Mouse (Mus musculus): Measurements from ENCODE around the gene Uqcc1. TPM values are rescaled to one million over a fixed set of nuclear protein-coding genes. Genes with fewer than 3 reads are reported as not detected.
"Not testable (repeated sequence)": the region's sequence is repeated elsewhere in the genome, so short reads cannot be mapped to it uniquely, and the experiment has no call there.

The Uqcc1 gene
- total RNA-seq, 2 experiments from 2014 or later, result 106 to 129 TPM

GRCm38 (mm10) chr2:155872486-155872885, 57.6 kb downstream of the Uqcc1 start:
- no peak for DNase-seq
- intact Hi-C loops (cut with DNase I; ENCODE audit: low total_unique reads), result no loop called here

- no peak for DNase-seq
- intact Hi-C loops (cut with DNase I; ENCODE audit: low total_unique reads), result no loop called here
These were observed 60.3 kb downstream of the Uqcc1 start for GRCm38 (mm10) chr2:155869772-155870171.

- intact Hi-C loops (cut with DNase I; ENCODE audit: low total_unique reads), result no loop called here
These were observed 61.8 kb downstream of the Uqcc1 start for GRCm38 (mm10) chr2:155868320-155868719.

GRCm38 (mm10) chr2:155863301-155863867, 66.7 kb downstream of the Uqcc1 start:
- no peak for DNase-seq
- intact Hi-C loops (cut with DNase I; ENCODE audit: low total_unique reads), result no loop called here

More at GRCm38 (mm10) chr2:155868320-155868719, 61.8 kb downstream of the Uqcc1 start:
- DNase-seq, result no peak

GRCm38 (mm10) chr2:155862573-155863300, 67.4 kb downstream of the Uqcc1 start:
- DNase-seq, result no peak
- intact Hi-C loops (cut with DNase I; ENCODE audit: low total_unique reads), result no loop called here

GRCm38 (mm10) chr2:155861581-155861980, 68.5 kb downstream of the Uqcc1 start:
- intact Hi-C loops (cut with DNase I; ENCODE audit: low total_unique reads), result no loop called here
- DNase-seq, result no peak

- intact Hi-C loops (cut with DNase I; ENCODE audit: low total_unique reads), result no loop called here
- DNase-seq, result no peak
These were observed 70.0 kb downstream of the Uqcc1 start for GRCm38 (mm10) chr2:155860102-155860501.

- intact Hi-C loops (cut with DNase I; ENCODE audit: low total_unique reads), result no loop called here
- DNase-seq, result no peak
These were observed 77.6 kb downstream of the Uqcc1 start for GRCm38 (mm10) chr2:155852536-155852935.

GRCm38 (mm10) chr2:155850120-155850519, 80.0 kb downstream of the Uqcc1 start:
- intact Hi-C loops (cut with DNase I; ENCODE audit: low total_unique reads), result no loop called here
- no peak for DNase-seq

- intact Hi-C loops (cut with DNase I; ENCODE audit: low total_unique reads), result loop anchor here (2.0 kb wide), 1 partner anchor 97 kb away; no protein-coding TSS in a partner anchor
These were observed 80.6 kb downstream of the Uqcc1 start for GRCm38 (mm10) chr2:155849464-155849863.

GRCm38 (mm10) chr2:155848291-155848690, 81.8 kb downstream of the Uqcc1 start:
- DNase-seq, result peak; percentile 71
- intact Hi-C loops (cut with DNase I; ENCODE audit: low total_unique reads), result loop anchor here (2.0 kb wide), 1 partner anchor 99 kb away; no protein-coding TSS in a partner anchor

More at GRCm38 (mm10) chr2:155849464-155849863, 80.6 kb downstream of the Uqcc1 start:
- no peak for DNase-seq

GRCm38 (mm10) chr2:155846930-155847329, 83.2 kb downstream of the Uqcc1 start:
- intact Hi-C loops (cut with DNase I; ENCODE audit: low total_unique reads), result no loop called here
- no peak for DNase-seq

- intact Hi-C loops (cut with DNase I; ENCODE audit: low total_unique reads), result no loop called here
These were observed 91.1 kb downstream of the Uqcc1 start for GRCm38 (mm10) chr2:155838961-155839360.

GRCm38 (mm10) chr2:155837961-155838360, 92.1 kb downstream of the Uqcc1 start:
- intact Hi-C loops (cut with DNase I; ENCODE audit: low total_unique reads), result no loop called here
- no peak for DNase-seq

More at GRCm38 (mm10) chr2:155838961-155839360, 91.1 kb downstream of the Uqcc1 start:
- no peak for DNase-seq

GRCm38 (mm10) chr2:155834732-155835131, 95.4 kb downstream of the Uqcc1 start, which contains the start of gene Fam83c:
TSS of gene Fam83c (minus strand) at chr2:155834854.
- intact Hi-C loops (cut with DNase I; ENCODE audit: low total_unique reads), result no loop called here
- DNase-seq, result no peak

GRCm38 (mm10) chr2:155832087-155832486, 98.0 kb downstream of the Uqcc1 start:
- intact Hi-C loops (cut with DNase I; ENCODE audit: low total_unique reads); DNase-seq: not testable (repeated sequence)

GRCm38 (mm10) chr2:155831302-155831701, 98.8 kb downstream of the Uqcc1 start:
- no peak for DNase-seq
- intact Hi-C loops (cut with DNase I; ENCODE audit: low total_unique reads), result no loop called here

GRCm38 (mm10) chr2:155830841-155831240, 99.3 kb downstream of the Uqcc1 start:
- no peak for DNase-seq
- intact Hi-C loops (cut with DNase I; ENCODE audit: low total_unique reads), result no loop called here

- intact Hi-C loops (cut with DNase I; ENCODE audit: low total_unique reads), result no loop called here
- DNase-seq, result peak; percentile 87
These were observed 103.3 kb downstream of the Uqcc1 start, which contains the start of gene Eif6 for GRCm38 (mm10) chr2:155826630-155827424. TSS of gene Eif6 (minus strand) at chr2:155826925.
